24 mouse cellular contexts compared by ENCODE assay signal in the genomic region with DNA sequence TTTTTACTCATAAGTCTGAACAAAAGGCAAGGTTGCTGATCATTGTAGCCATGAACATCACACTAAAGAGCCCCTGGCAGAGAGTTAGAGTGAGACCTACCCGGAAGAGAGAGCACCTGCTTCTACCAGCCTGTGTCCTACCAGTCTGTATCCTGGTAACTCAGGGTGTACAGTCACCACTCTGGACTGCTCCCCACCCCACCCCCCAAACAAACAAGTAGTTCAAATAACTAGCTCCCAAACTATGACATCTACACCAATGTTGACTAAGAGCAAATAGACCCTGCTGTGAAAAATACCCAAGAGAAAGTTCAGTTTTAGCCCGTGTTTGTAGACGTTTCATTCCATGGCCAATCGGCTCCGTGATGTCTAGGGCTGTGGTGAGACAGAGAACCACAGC. TPM values are rescaled to one million over a fixed set of nuclear protein-coding genes. Genes with fewer than 3 reads are reported as not detected.
DNase-seq lines count a peak whose midpoint lies in the region; ATAC-seq and TF ChIP-seq lines count a peak whose summit lies in the region.
"Had no signal": no experiment of that assay in that cellular context is flagged by ENCODE, and none has a peak within 500 bp of the region (broad histone marks: within the 10 kb centered on the region; RNA-seq: fewer than 3 reads in every experiment).

No protein-coding gene starts in this region.

- H3K27ac ChIP-seq in lung, embryonic 14.5 days (ENCODE audit: low read depth) = no peak overlapping the region
- H3K27ac ChIP-seq in liver, embryonic 16.5 days (ENCODE audit: low read length) = peak overlapping the region; percentile 25
- H3K27ac ChIP-seq in forebrain, embryonic 16.5 days (ENCODE audit: low read length) = no peak overlapping the region
- H3K27ac ChIP-seq: embryonic facial prominence, embryonic 15.5 days; hindbrain, embryonic 14.5 days; kidney, postnatal 0 days; limb, embryonic 12.5 days; midbrain, embryonic 13.5 days; neural tube, embryonic 13.5 days had no signal

- ATAC-seq in lung, embryonic 14.5 days (ENCODE audit: insufficient read depth) = peak; percentile 75
- ATAC-seq in liver, embryonic 16.5 days (ENCODE audit: low read depth) = peak; percentile 86
- no peak for ATAC-seq in forebrain, embryonic 16.5 days
- ATAC-seq: activated CD4-positive, CD25-positive, alpha-beta regulatory T cell, adult 4 months; forebrain, postnatal 0 days; midbrain, embryonic 13.5 days had no signal

- no peaks in the 10 kb centered on the region for H3K27me3 ChIP-seq in lung, embryonic 14.5 days (ENCODE audit: insufficient read depth, low read length)
- no peaks in the 10 kb centered on the region for H3K27me3 ChIP-seq in liver, embryonic 16.5 days (ENCODE audit: control insufficient read depth, insufficient read depth, low read depth, low read length)
- no peaks in the 10 kb centered on the region for H3K27me3 ChIP-seq in forebrain, embryonic 16.5 days (replicated peaks; ENCODE audit: control insufficient read depth, insufficient read depth, low read length)
- H3K27me3 ChIP-seq: embryonic facial prominence, embryonic 15.5 days; limb, embryonic 12.5 days; midbrain, embryonic 13.5 days; neural tube, embryonic 13.5 days had no signal

- no peak overlapping the region for H3K4me2 ChIP-seq in lung, embryonic 14.5 days
- H3K4me2 ChIP-seq in liver, embryonic 16.5 days (ENCODE audit: low read depth, low read length) = no peak overlapping the region
- H3K4me2 ChIP-seq in forebrain, embryonic 16.5 days (ENCODE audit: low read length) = no peak overlapping the region
- H3K4me2 ChIP-seq: embryonic facial prominence, embryonic 15.5 days; hindbrain, embryonic 14.5 days; limb, embryonic 12.5 days; midbrain, embryonic 13.5 days; neural tube, embryonic 13.5 days had no signal

- TF ChIP-seq CTCF in lung, embryonic 14.5 days (IDR thresholded peaks at IDR 0.05; ENCODE audit: low read depth) = no peak

- H3K4me3 ChIP-seq in lung, embryonic 14.5 days (ENCODE audit: low read depth, low read length) = no peak overlapping the region
- no peak overlapping the region for H3K4me3 ChIP-seq in liver, embryonic 16.5 days (ENCODE audit: low read depth, low read length)
- no peak overlapping the region for H3K4me3 ChIP-seq in forebrain, embryonic 16.5 days (replicated peaks; ENCODE audit: low read length)
- H3K4me3 ChIP-seq: embryonic facial prominence, embryonic 15.5 days; limb, embryonic 12.5 days; midbrain, embryonic 13.5 days; neural tube, embryonic 13.5 days had no signal

- H3K4me1 ChIP-seq in lung, embryonic 14.5 days (ENCODE audit: insufficient read depth) = no peaks in the 10 kb centered on the region
- peaks cover 3% of the 10 kb centered on the region for H3K4me1 ChIP-seq in liver, embryonic 16.5 days (ENCODE audit: control insufficient read depth, low read depth, low read length)
- no peaks in the 10 kb centered on the region for H3K4me1 ChIP-seq in forebrain, embryonic 16.5 days (replicated peaks; ENCODE audit: control insufficient read depth, insufficient read depth, low read length)
- H3K4me1 ChIP-seq: embryonic facial prominence, embryonic 15.5 days; limb, embryonic 12.5 days; midbrain, embryonic 13.5 days; neural tube, embryonic 13.5 days had no signal

- no peaks in the 10 kb centered on the region for H3K9me3 ChIP-seq in lung, embryonic 14.5 days (ENCODE audit: low read depth, low read length)
- H3K9me3 ChIP-seq in liver, embryonic 16.5 days (replicated peaks; ENCODE audit: control insufficient read depth, low read length) = no peaks in the 10 kb centered on the region
- H3K9me3 ChIP-seq in forebrain, embryonic 16.5 days (ENCODE audit: control insufficient read depth, low read length) = no peaks in the 10 kb centered on the region
- H3K9me3 ChIP-seq: embryonic facial prominence, embryonic 15.5 days; G1E; limb, embryonic 12.5 days; midbrain, embryonic 13.5 days; neural tube, embryonic 13.5 days had no signal

- no peaks in the 10 kb centered on the region for H3K36me3 ChIP-seq in lung, embryonic 14.5 days (ENCODE audit: insufficient read depth)
- H3K36me3 ChIP-seq in liver, embryonic 16.5 days (ENCODE audit: control insufficient read depth, insufficient read depth) = no peaks in the 10 kb centered on the region
- H3K36me3 ChIP-seq in forebrain, embryonic 16.5 days (ENCODE audit: control insufficient read depth, insufficient read depth) = no peaks in the 10 kb centered on the region
- H3K36me3 ChIP-seq: embryonic facial prominence, embryonic 15.5 days; G1E; limb, embryonic 12.5 days; midbrain, embryonic 13.5 days; neural tube, embryonic 13.5 days had no signal

- 61% methylated on average over 5 of the region's 5 CpGs for WGBS in lung, embryonic 14.5 days
- WGBS in liver, embryonic 16.5 days (ENCODE audit: insufficient replicate concordance) = 66% methylated on average over 5 of the region's 5 CpGs
- 93% methylated on average over 5 of the region's 5 CpGs for WGBS in forebrain, embryonic 16.5 days

- H3K9ac ChIP-seq in lung, embryonic 14.5 days = no peak overlapping the region
- no peak overlapping the region for H3K9ac ChIP-seq in liver, embryonic 16.5 days (ENCODE audit: low read depth, low read length)
- no peak overlapping the region for H3K9ac ChIP-seq in forebrain, embryonic 16.5 days (replicated peaks; ENCODE audit: low read depth, low read length)
- H3K9ac ChIP-seq: embryonic facial prominence, embryonic 15.5 days; forebrain, postnatal 0 days; hindbrain, embryonic 14.5 days; limb, embryonic 12.5 days; midbrain, embryonic 13.5 days; neural tube, embryonic 13.5 days had no signal

- DNase-seq in lung, embryonic 14.5 days = no peak
- no peak for DNase-seq in lung, postnatal 14 days
- DNase-seq in urinary bladder, postnatal 14 days (ENCODE audit: low spot score) = peak; percentile 37
- no peak for DNase-seq in urinary bladder, postnatal 25 days (ENCODE audit: low spot score)
- DNase-seq in cerebellum, postnatal 25 days = no peak
- DNase-seq in layer of hippocampus, adult 9-10 months (ENCODE audit: low spot score) = no peak
- DNase-seq: adrenal gland, postnatal 10 days; cerebellum, postnatal 14 days; forebrain, postnatal 0 days; heart, adult 18-20 months; heart, postnatal 36 days; kidney, adult 18-20 months; right cerebral cortex, postnatal 14 days; thymus, postnatal 14 days had no signal

RNA-seq across cellular contexts. Expression of a gene that starts 38.3 kb away (rescaled TPM):
- 0.13 and 0.27 TPM in 2 replicates for polyA plus RNA-seq in lung, embryonic 14.5 days (2014; fragmentation: Nextera tagmentation; extraction: Ambion mirVana)
- 1.5 TPM in 2 replicates for polyA plus RNA-seq in liver, embryonic 16.5 days (2015; fragmentation: Nextera tagmentation; extraction: Ambion mirVana)
- 0.10 and 0.12 TPM in 2 replicates for polyA plus RNA-seq in forebrain, embryonic 16.5 days (2015; fragmentation: Nextera tagmentation; extraction: Ambion mirVana)
- polyA plus RNA-seq: activated CD4-positive, CD25-positive, alpha-beta regulatory T cell, adult 4 months; G1E had no signal
